Mouse (Mus musculus) heart, postnatal 0 days (tissue): ENCODE data around the gene Uri1. TPM values are rescaled to one million over a fixed set of nuclear protein-coding genes. Genes with fewer than 3 reads are reported as not detected.

Experiments used
- ATAC-seq: fragments of 200-750 bp; cut with Nextera tagmentation; 2 replicates; pipeline ENCODE4 v1.8.0; 2017; ENCODE audit warnings: low read depth, moderate number of reproducible peaks, moderate library complexity; ENCODE audit not compliant: insufficient read depth
- DNase-seq: peaks from one replicate; pipeline ENCODE4 v3.0.0-alpha.2; 2016; ENCODE audit warnings: low spot score
- H3K27ac ChIP-seq: fragments of 300-500 bp; sonication (generic); 2 replicates; pipeline ENCODE4 v1.5.1; 2014; ENCODE audit warnings: low read depth, mild to moderate bottlenecking
- H3K27me3 ChIP-seq: fragments of 300-500 bp; sonication (generic); 2 replicates; pipeline ENCODE4 v1.6.1; 2014; ENCODE audit warnings: low read length, mixed read lengths; ENCODE audit not compliant: control insufficient read depth, insufficient read depth
- H3K36me3 ChIP-seq: fragments of 300-500 bp; sonication (generic); replicated peaks from 2 replicates; pipeline ENCODE4 v1.6.1; 2014; ENCODE audit warnings: low read length, mixed read lengths; ENCODE audit not compliant: control insufficient read depth, insufficient read depth
- H3K4me1 ChIP-seq: fragments of 300-500 bp; sonication (generic); 2 replicates; pipeline ENCODE4 v1.6.1; 2014; ENCODE audit warnings: antibody characterized with exemption; ENCODE audit not compliant: control insufficient read depth, insufficient read depth
- H3K4me2 ChIP-seq: fragments of 300-500 bp; sonication (generic); 2 replicates; pipeline ENCODE4 v1.6.1; 2014; ENCODE audit warnings: low read depth, mild to moderate bottlenecking, low read length, moderate library complexity
- H3K4me3 ChIP-seq: fragments of 300-500 bp; sonication (generic); 2 replicates; pipeline ENCODE4 v1.5.1; 2014; ENCODE audit warnings: low read depth, low read length
- H3K9ac ChIP-seq: fragments of 300-500 bp; sonication (generic); replicated peaks from 2 replicates; pipeline ENCODE4 v1.6.1; 2014; ENCODE audit warnings: low read depth, low read length, mixed read lengths
- H3K9me3 ChIP-seq: fragments of 300-500 bp; sonication (generic); replicated peaks from 2 replicates; pipeline ENCODE4 v1.6.1; 2016; ENCODE audit warnings: low read length; ENCODE audit not compliant: control insufficient read depth
- CTCF ChIP-seq: IDR thresholded peaks from 2 replicates; pipeline ENCODE4 v1.5.1; 2016; ENCODE audit warnings: antibody characterized with exemption, control low read depth, low read depth
- EP300 ChIP-seq: IDR thresholded peaks from 2 replicates; pipeline ENCODE4 v1.6.1; 2016; ENCODE audit warnings: antibody characterized with exemption, low read depth
- WGBS: fragments of 180-500 bp; shearing (Covaris S2); extraction: QIAGEN DNeasy Blood & Tissue Kit; methylation state at CpG from one replicate; pipeline ENCODE4 v1.1.7; 2014; 5-methylcytosine and 5-hydroxymethylcytosine counted together
- polyA plus RNA-seq: library from polyadenylated mRNA; unstranded; fragments of >200 nt; fragmentation: Nextera tagmentation; extraction: Ambion mirVana; gene quantifications from 2 replicates; pipeline ENCODE4 v1.2.1, GENCODE M21; 2015
- total RNA-seq: library from RNA; depleted of rRNA; stranded (reverse); fragments of >200 nt; gene quantifications from 2 replicates; pipeline ENCODE4 v1.2.3, GENCODE M21; 2014; ENCODE audit warnings: low replicate concordance

Uri1 gene
- total and polyA plus RNA-seq, 2 experiments from 2014 or later, result 22.2 to 25.3 TPM

- TF ChIP-seq EP300, result no peak
- no peak for TF ChIP-seq CTCF
- ATAC-seq, result no peak
- Histone ChIP-seq H3K27me3 (no peaks in the 10 kb centered on the region), H3K4me1 (peaks cover 9% of the 10 kb centered on the region; the same call in 1 of the 2 replicates), H3K27ac (no peak overlapping the region), H3K4me2 (no peak overlapping the region), H3K4me3 (no peak overlapping the region), H3K36me3 (no peaks in the 10 kb centered on the region), H3K9ac (no peak overlapping the region), H3K9me3 (no peaks in the 10 kb centered on the region)
- 60% methylated on average over 8 of the region's 8 CpGs for WGBS
- DNase-seq, result no peak
Observed at GRCm38 (mm10) chr7:38059636-38060330, 36.4 kb upstream of the Uri1 start.

- Histone ChIP-seq H3K4me2 (no peak overlapping the region), H3K4me1 (peaks cover 9% of the 10 kb centered on the region; the same call in 1 of the 2 replicates), H3K36me3 (no peaks in the 10 kb centered on the region), H3K9me3 (no peaks in the 10 kb centered on the region), H3K4me3 (no peak overlapping the region), H3K9ac (no peak overlapping the region), H3K27me3 (no peaks in the 10 kb centered on the region), H3K27ac (no peak overlapping the region)
- ATAC-seq (no peak), DNase-seq (peak; percentile 23)
- TF ChIP-seq CTCF, result no peak
- no peak for TF ChIP-seq EP300
- 33% methylated on average over 7 of the region's 7 CpGs for WGBS
Observed at GRCm38 (mm10) chr7:38059096-38059495, 35.7 kb upstream of the Uri1 start.

GRCm38 (mm10) chr7:38055996-38056395 lies 32.6 kb upstream of the Uri1 start:
- no peaks in the 10 kb centered on the region for H3K27me3 ChIP-seq
- H3K4me2 ChIP-seq, result no peak overlapping the region
- no peak overlapping the region for H3K4me3 ChIP-seq
- TF ChIP-seq CTCF (no peak), EP300 (no peak)
- no peak for DNase-seq
- no peaks in the 10 kb centered on the region for H3K9me3 ChIP-seq
- no peak for ATAC-seq
- no peak overlapping the region for H3K9ac ChIP-seq
- H3K27ac ChIP-seq, result no peak overlapping the region
- H3K36me3 ChIP-seq, result no peaks in the 10 kb centered on the region
- H3K4me1 ChIP-seq, result peaks cover 9% of the 10 kb centered on the region; the same call in 1 of the 2 replicates
- WGBS, result 69% methylated on average over 2 of the region's 2 CpGs

GRCm38 (mm10) chr7:38054246-38054645 lies 30.9 kb upstream of the Uri1 start:
- H3K27ac ChIP-seq, result no peak overlapping the region
- H3K4me3 ChIP-seq, result no peak overlapping the region
- no peaks in the 10 kb centered on the region for H3K36me3 ChIP-seq
- no peaks in the 10 kb centered on the region for H3K27me3 ChIP-seq
- WGBS, result 79% methylated on average over 9 of the region's 9 CpGs
- no peak overlapping the region for H3K4me2 ChIP-seq
- DNase-seq, result no peak
- H3K9me3 ChIP-seq, result no peaks in the 10 kb centered on the region
- TF ChIP-seq EP300 (no peak), CTCF (no peak)
- no peak for ATAC-seq
- H3K9ac ChIP-seq, result no peak overlapping the region
- peaks cover 6% of the 10 kb centered on the region; the same call in 1 of the 2 replicates for H3K4me1 ChIP-seq

- TF ChIP-seq CTCF, result no peak
- no peak for TF ChIP-seq EP300
- H3K4me3 ChIP-seq, result no peak overlapping the region
- no peak overlapping the region for H3K9ac ChIP-seq
- H3K4me1 ChIP-seq, result no peaks in the 10 kb centered on the region
- H3K36me3 ChIP-seq, result no peaks in the 10 kb centered on the region
- WGBS, result 73% methylated on average over 5 of the region's 5 CpGs
- H3K9me3 ChIP-seq, result no peaks in the 10 kb centered on the region
- no peak overlapping the region for H3K27ac ChIP-seq
- no peak overlapping the region for H3K4me2 ChIP-seq
- no peak for ATAC-seq
- H3K27me3 ChIP-seq, result no peaks in the 10 kb centered on the region
- no peak for DNase-seq
Observed at GRCm38 (mm10) chr7:38047229-38047628, 23.9 kb upstream of the Uri1 start.

GRCm38 (mm10) chr7:38041244-38041643 lies 17.9 kb upstream of the Uri1 start:
- ATAC-seq (no peak), DNase-seq (no peak)
- 75% methylated on average over 3 of the region's 3 CpGs for WGBS
- Histone ChIP-seq H3K4me3 (no peak overlapping the region), H3K27ac (no peak overlapping the region), H3K36me3 (no peaks in the 10 kb centered on the region), H3K27me3 (no peaks in the 10 kb centered on the region), H3K9ac (no peak overlapping the region), H3K4me2 (no peak overlapping the region), H3K4me1 (no peaks in the 10 kb centered on the region), H3K9me3 (no peaks in the 10 kb centered on the region)
- TF ChIP-seq EP300 (no peak), CTCF (no peak)
